Mouse (Mus musculus) erythroblast, embryonic 14.5 days (primary cell): Measurements from ENCODE around the gene Cpsf4.

Source experiments
- GATA1 ChIP-seq: IDR thresholded peaks from 2 replicates; pipeline ENCODE4 v1.6.1; 2012; ENCODE audit warnings: low read length, inconsistent platforms, mixed read lengths
- TAL1 ChIP-seq: IDR thresholded peaks from 3 replicates; pipeline ENCODE4 v1.6.1; 2012; ENCODE audit warnings: low read length, inconsistent platforms, mixed read lengths

DNA sequence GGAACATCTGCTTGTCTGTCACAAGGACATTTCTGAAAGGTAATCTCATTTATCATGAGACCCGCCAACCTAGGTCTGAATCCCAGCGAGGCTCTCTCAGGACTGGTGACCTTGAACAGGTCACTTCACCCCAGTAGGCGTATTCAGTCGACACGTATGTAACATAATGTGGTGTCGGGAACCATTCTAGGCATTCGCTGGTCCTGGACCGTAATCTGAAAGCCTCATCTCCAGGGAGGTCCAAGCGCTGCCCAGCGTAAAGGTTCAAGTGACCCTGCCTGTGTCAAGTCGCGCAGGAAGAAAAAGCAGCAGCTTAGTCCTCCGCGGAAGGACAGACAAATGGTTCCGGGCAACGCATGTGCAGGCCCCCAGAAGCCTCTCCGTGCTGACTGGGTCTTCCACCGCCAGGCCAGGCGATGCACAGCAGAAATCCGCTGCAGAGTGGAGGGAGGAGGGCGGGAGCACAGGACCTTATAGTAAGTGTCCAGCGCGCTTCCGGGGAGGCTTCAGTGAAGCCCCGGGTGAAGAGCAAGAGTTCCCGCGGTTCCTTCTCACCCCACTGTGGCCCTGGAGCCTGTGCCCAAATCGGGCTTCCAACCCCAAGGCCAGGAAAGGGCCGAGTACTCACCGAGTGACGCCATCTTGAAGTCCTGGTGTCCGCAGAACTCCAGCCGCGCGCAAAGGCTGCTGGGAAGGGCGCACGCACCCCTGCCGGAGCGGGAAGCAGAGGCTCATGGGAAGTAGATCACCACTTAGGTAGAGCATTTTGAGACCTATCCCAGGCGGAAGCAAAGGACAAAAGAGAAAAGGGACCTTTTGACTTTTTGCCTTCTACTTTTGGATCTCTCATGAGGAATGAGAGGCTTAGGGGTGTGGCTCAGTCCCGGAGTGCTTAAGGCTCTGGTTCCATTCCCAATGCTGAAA lies 24.1 kb downstream of the Cpsf4 start:
- peak; percentile 76 for TF ChIP-seq GATA1
- no peak for TF ChIP-seq TAL1
